Mouse (Mus musculus) hematopoietic stem cell, adult 5-6 weeks (primary cell): Measurements from ENCODE around the gene Prkcb. TPM values are rescaled to one million over a fixed set of nuclear protein-coding genes. Genes with fewer than 3 reads are reported as not detected.

Source experiments
- total RNA-seq: library from RNA; stranded (forward); fragments of 172-1452, 232-1000 nt; gene quantifications from 2 replicates; pipeline ENCODE4 v1.2.3, GENCODE M21; 2017

The Prkcb gene
- total RNA-seq, 1 experiment from 2014 or later, result 11.8 TPM

Other genes with a start within 250 kb of the Prkcb start
- gene Ubfd1, start 221.6 kb upstream of the Prkcb start, total RNA-seq, result 33.9 and 39.3 TPM in 2 replicates
- gene Ears2, start 221.5 kb upstream of the Prkcb start, total RNA-seq, result 5.7 and 7.1 TPM in 2 replicates
- 74.9 and 110 TPM in 2 replicates for gene Ndufab1, start 186.9 kb upstream of the Prkcb start, total RNA-seq
- gene Palb2, start 155.8 kb upstream of the Prkcb start, total RNA-seq, result 14.0 and 27.4 TPM in 2 replicates
- gene Dctn5, start 155.7 kb upstream of the Prkcb start, total RNA-seq, result 73.5 and 98.7 TPM in 2 replicates
- 26.5 and 43.2 TPM in 2 replicates for gene Plk1, start 129.3 kb upstream of the Prkcb start, total RNA-seq
- not detected in 2 replicates for gene Ern2, start 102.5 kb upstream of the Prkcb start, total RNA-seq
- gene Chp2, start 69.3 kb upstream of the Prkcb start, total RNA-seq, result 0.88 TPM in 1 of 2 replicates, not detected in the other